Mouse (Mus musculus) cerebellum, adult 11 months (tissue): ENCODE results near the gene Oscar.
"Not testable (repeated sequence)": the region's sequence is repeated elsewhere in the genome, so short reads cannot be mapped to it uniquely, and the experiment has no call there.

Source experiments
- DNase-seq: peaks from one replicate; pipeline ENCODE4 v3.0.0; 2022

Gene Oscar

GRCm38 (mm10) chr7:3609082-3609481 is 6.9 kb downstream of the Oscar start:
- no peak for DNase-seq

- no peak for DNase-seq
Measured at GRCm38 (mm10) chr7:3608668-3609067, 7.3 kb downstream of the Oscar start.

- no peak for DNase-seq
Measured at GRCm38 (mm10) chr7:3607391-3607790, 8.6 kb downstream of the Oscar start.

- no peak for DNase-seq
Measured at GRCm38 (mm10) chr7:3606798-3607197, 9.2 kb downstream of the Oscar start.

- DNase-seq: no peak
Measured at GRCm38 (mm10) chr7:3601119-3601518, 14.8 kb downstream of the Oscar start.

GRCm38 (mm10) chr7:3597755-3598154 is 18.2 kb downstream of the Oscar start:
- DNase-seq: not testable (repeated sequence)

GRCm38 (mm10) chr7:3595146-3595545 is 20.8 kb downstream of the Oscar start:
- no peak for DNase-seq

GRCm38 (mm10) chr7:3594686-3595085 is 21.3 kb downstream of the Oscar start:
- no peak for DNase-seq

GRCm38 (mm10) chr7:3593855-3594254 is 22.1 kb downstream of the Oscar start:
- DNase-seq: no peak

- DNase-seq: no peak
Measured at GRCm38 (mm10) chr7:3591534-3591933, 24.4 kb downstream of the Oscar start.

GRCm38 (mm10) chr7:3590550-3590949 is 25.4 kb downstream of the Oscar start:
- DNase-seq: no peak

- DNase-seq: no peak
Measured at GRCm38 (mm10) chr7:3587292-3587691, 28.7 kb downstream of the Oscar start.

- no peak for DNase-seq
Measured at GRCm38 (mm10) chr7:3586255-3586654, 29.7 kb downstream of the Oscar start.

- no peak for DNase-seq
Measured at GRCm38 (mm10) chr7:3585763-3586162, 30.2 kb downstream of the Oscar start.

- DNase-seq: no peak
Measured at GRCm38 (mm10) chr7:3580029-3580428, 35.9 kb downstream of the Oscar start.

- DNase-seq: no peak
Measured at GRCm38 (mm10) chr7:3578952-3579546, 36.9 kb downstream of the Oscar start.

- DNase-seq: no peak
Measured at GRCm38 (mm10) chr7:3578196-3578595, 37.8 kb downstream of the Oscar start.

GRCm38 (mm10) chr7:3576354-3577124 is 39.4 kb downstream of the Oscar start:
- no peak for DNase-seq

- DNase-seq: no peak
Measured at GRCm38 (mm10) chr7:3574216-3574615, 41.7 kb downstream of the Oscar start.

GRCm38 (mm10) chr7:3571847-3572246 is 44.1 kb downstream of the Oscar start:
- DNase-seq: no peak

- not testable (repeated sequence) for DNase-seq
Measured at GRCm38 (mm10) chr7:3570580-3570979, 45.4 kb downstream of the Oscar start.

GRCm38 (mm10) chr7:3569725-3570124 is 46.2 kb downstream of the Oscar start:
- DNase-seq: no peak

GRCm38 (mm10) chr7:3567336-3567735 is 48.6 kb downstream of the Oscar start:
- no peak for DNase-seq
